Mouse (Mus musculus) kidney, adult 18-20 months (tissue): ENCODE results near the gene Uba3.
A peak's percentile ranks its signal among the peaks of the same experiment; 100 is the strongest.

Experiments used
- DNase-seq: peaks from one replicate; pipeline ENCODE4 v3.0.0; 2021

Uba3 gene

GRCm38 (mm10) chr6:97210191-97210961 is 4.9 kb upstream of the Uba3 start, which contains the start of gene Arl6ip5:
Gene Arl6ip5, plus strand, starts transcription at chr6:97210689.
- DNase-seq = peak; percentile 89

DNA sequence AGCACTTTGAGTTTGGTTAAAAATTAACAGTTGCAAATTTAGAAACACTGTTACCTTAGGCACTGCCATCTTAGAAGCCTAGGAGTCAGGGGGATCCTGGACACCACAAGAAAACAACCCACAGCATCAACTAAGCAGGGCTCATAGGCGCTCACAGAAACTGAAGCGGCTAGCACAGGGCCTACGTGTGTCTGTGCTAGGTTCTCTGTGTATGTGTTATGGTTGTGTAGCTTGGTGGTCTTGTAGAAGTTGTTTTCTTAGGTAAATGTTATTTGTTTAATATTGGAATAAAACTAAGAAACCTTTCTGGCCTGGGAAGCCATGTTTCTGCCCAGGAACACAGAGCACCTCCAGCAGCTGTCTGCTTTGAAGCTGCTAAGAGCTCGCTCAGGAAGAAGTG is 4.3 kb upstream of the Uba3 start:
- DNase-seq = no peak

DNA sequence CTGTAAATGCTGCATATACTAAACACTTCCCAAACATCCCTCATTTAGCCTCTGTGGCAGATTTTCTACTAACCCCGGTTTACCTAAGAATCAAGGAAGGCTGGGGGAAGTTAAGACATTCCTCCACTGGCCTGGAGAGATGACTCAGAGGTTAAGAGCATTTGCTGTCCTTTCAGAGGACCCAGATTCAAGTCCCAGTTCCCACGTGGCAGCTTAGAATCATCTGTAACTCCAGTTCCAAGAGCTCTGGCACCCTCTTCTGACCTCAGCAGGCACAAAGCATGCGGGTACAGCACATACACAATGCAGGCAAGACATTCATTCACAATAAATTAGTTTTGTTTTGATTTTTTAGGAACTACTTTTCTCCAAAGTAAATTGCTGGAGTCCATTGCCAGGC is 3.8 kb upstream of the Uba3 start:
- DNase-seq = no peak

GRCm38 (mm10) chr6:97208406-97208805 is 3.0 kb upstream of the Uba3 start:
- no peak for DNase-seq

GRCm38 (mm10) chr6:97207085-97207484 is 1.6 kb upstream of the Uba3 start:
- DNase-seq = no peak

- DNase-seq = peak; percentile 34
Measured at GRCm38 (mm10) chr6:97204952-97205351, 495 bp downstream of the Uba3 start.

DNA sequence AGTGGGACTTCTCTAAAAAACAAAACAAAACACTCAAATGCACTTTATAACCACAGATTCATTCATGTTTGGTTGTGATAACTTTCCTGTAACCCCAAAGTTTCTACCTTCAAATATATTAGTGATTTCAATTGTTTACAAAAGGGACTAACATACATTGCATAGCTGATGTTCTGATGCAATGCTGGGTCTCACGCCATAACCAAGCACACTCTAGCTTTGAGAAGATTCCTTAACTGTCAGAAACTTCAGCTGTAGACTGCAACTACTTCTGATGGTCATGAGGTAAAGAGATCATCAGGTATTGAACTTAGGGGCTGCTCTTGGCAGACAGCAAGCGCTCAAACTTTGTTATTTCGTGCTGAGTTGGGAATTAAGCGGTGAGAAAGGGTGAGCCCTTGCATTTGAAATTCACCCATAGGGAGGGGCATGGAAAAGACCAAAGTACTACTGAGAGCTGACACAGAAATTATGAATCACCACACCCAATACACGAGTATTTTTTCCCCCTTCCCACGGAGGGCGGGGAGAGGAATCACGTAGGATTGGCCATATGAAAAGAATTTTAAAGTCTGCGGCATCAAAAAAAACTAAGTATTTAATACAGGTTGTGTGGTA is 1.1 kb downstream of the Uba3 start:
- DNase-seq = no peak

DNA sequence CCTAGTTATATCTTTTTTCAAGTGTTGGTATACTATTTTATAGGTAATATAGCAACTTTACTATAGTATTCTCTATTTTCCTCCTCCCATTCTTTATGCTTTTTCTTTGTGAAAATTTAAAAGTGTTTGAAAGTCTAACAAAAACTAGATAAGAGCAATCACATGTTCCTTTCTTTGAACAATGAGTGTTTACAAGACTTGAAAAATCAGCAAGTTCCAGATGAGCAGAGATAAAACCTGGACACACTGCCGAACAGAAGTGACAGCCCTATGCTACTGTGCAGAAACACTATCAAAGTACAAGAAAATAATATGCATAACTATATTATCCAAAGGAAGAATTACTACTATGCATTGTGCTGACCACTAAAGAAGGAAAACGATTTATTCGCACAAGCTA is 3.0 kb downstream of the Uba3 start:
- no peak for DNase-seq

DNA sequence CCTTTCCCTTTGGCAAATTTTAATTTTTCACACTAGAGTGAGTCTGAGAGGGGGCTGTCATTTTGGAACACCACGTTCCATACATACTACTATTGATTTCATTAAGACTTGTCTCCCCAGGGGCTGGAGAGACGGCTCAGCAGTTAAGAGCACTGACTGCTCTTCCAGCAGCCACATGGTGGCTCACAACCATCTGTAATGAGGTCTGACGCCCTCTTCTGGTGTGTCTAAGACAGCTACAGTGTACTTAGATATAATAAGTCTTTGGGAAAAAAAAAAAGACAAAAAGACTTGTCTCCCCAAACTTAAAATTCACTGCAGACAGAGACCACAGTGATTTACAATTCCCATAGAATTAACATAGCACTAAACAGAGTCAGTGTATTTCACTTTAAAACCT is 5.0 kb downstream of the Uba3 start:
- DNase-seq = no peak

DNA sequence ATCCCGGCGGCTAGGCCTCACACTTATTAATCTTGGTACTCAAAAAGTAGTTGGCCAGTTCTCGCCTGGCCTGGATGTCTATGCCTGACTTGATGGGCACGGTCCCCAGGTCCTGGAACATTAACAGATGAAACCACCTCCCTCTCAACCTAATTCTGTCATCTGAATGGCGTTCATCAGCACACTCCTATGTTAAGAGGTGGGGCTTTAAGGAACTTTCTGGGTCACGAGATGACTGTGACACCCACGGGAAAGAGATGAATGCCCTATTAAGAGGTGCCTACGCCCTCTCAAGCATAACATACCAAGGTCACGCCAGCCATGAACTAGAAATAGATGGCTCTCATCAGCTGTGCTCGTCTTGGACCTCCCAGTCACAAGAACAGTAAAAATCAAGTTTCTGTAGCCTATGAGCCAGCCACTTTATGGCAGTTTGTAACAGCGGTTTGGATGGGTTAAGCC is 26.0 kb downstream of the Uba3 start:
- DNase-seq = no peak

DNA sequence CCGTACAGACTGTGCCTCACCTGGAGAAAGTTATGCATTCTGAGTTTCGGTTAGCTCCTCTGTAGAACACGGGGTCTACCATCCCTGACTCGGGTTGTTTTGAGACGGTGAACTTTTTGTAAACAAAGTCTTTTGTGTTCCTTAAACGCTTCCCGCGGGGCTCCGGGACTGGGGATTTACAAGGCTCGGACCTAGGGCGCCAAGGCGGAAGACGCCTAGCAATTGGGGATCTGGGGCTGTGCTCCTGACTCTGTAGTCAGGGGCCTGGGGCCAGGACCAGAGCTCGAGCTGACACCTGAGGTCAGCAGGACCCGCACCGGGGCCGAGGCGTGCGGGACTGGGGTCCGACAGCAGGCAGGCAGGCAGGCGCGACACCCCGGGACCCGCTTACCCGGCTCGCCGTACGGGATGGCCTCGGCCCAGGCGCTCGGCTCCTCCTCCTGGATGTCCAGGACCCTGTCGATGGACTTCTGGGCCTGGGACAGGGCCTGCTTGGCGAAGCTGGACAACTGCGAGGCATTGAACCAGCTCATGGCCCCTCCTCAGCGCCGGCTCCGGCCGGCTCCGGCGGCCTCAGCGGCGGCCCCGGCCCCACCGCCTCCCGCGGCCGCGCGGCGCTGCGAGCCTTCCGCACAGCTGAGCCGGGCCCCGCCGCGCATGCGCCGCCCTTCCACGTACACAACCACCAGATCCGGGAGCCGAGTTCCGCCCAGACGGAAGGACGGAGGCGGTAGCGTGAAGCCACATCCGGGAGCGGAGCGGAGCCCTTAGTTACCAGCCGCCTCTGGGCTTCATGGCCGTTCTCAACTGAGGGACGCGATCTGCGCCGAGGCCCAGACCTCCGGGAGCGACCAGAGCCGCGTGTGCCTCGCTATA is 26.7 kb downstream of the Uba3 start, which contains the start of gene Tmf1:
Gene Tmf1 (minus strand): TSS at position 632 of the 876 bp plus-strand sequence.
- peak; percentile 95 for DNase-seq

- peak; percentile 51 for DNase-seq
Measured at GRCm38 (mm10) chr6:97175716-97176115, 29.7 kb downstream of the Uba3 start.

DNA sequence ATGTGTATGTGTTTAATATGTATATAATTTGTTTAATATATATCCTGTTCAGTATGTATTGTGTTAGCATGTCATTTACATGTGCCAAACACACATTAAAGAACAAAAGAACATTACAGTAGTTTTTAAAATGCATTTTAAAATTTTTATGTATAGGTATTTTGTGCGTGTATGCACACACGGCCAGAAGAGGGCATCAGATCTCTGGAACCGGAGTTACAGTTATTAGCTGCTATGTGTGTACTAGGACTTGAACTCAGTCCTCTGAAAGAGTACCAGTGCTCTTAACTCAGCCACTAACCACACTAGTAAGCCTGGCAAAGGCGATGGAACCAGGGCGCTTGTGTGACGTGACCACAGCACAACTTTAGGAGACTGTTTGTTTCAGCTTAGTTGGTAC is 55.3 kb downstream of the Uba3 start:
- no peak for DNase-seq

DNA sequence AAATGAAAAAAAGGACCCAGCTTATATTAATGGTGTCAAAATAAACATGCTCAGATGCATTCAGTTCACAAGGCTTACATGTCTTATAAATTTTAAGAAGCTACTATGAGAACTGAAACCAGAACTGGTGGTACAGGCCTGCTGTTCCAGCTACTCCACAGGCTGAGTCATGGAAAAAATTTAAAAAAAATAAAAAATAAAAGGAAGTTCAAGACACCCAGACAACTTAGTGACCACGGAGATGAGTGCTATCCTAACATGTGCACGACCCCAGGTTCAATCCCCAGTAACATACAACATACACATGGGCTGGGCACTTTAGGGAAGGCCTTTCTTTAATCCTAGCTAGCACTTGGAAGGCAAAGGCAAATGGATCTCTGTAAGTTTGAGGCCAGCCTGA is 55.7 kb downstream of the Uba3 start:
- no peak for DNase-seq

- DNase-seq = peak; percentile 90
Measured at GRCm38 (mm10) chr6:97148383-97149251, 56.8 kb downstream of the Uba3 start, which contains the start of gene Eogt. Gene Eogt, minus strand, starts transcription at chr6:97149182.

DNA sequence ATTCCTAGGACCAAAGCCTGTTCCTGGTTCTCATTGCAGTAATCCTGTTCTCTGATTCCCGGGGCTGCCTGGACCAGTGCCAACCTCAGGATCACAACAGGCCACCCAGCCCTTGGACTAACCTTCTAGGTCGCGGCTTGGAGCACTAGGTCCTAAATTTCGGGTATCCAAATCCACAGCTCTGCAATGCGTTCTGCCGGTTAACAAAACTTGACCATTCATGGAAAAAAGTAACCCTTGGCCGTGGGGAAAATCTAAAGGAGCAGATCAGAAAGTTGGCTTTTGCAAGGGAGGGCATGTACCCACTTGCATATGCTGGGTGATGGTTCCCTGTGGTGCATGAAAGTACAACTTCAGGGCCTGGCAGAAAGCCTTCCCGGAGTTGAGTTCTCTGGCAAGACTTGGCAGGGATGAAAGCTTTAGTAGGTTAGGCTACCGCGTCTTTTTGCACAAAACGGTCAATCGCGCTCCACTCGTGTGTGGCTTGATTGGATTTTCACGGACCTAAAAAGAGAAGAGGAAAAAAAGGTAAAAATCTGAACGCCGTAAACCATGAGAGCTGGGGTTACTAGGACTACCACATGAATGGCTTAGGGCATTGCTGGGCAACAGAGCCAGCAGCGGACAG is 57.6 kb downstream of the Uba3 start:
- DNase-seq = peak; percentile 66

DNA sequence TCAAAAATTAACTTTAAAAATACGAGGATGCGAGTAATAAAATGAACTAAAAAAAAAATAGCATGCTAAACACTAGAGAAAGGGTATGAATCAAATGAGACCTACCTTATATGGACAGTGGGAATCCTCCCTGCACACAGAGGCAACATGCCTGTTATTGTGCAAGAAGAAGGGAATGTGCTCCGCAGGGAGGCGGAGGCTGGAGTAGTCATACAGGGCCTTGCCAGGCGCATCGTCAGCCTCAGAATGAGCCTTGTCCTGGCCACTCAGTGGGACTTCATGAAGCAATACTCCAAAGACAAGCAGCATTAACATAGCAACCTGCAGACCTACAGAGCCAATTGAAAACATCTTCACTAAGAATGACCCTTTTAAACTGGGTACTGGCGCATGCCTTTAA is 60.3 kb downstream of the Uba3 start:
- DNase-seq = no peak

DNA sequence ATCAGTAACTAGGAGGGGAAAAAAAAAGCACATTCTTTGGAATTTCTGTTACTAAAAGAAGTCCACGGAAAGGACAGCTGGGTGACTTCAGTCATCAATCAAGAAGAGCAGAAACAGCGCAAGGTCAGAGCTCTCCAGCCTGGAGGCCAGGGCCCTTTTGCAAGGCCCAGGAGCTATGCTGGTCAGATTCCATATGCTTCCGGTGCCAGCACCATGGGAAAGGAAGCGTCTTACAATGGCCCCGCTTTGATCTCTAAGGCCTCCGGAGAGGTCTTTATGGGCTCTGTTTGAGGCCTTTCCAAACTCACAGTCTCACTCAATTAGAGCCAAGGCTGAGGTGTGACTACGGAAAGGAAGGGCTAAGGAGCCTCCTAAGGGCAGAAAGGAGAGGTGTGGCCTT is 61.1 kb downstream of the Uba3 start:
- DNase-seq = peak; percentile 62

DNA sequence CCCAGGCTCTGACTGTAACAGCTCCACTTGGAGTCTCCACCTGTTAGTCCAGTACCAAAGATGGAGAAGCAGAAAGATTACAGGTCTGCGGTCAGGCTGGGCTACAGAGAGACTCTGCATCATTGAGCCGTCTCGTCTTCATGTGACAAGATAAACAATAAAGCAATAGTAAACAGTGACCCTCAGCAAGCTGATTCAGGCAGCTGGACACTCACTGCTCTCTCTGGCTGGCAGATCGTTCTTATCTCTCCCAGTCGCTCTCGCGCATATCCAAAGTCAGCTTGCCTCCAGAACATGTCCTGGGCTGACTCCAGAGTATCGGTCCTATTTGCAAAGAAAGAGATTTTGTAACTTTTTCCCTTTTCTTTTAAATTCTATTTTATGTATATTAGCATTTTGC is 62.8 kb downstream of the Uba3 start:
- DNase-seq = no peak

GRCm38 (mm10) chr6:97141811-97142210 is 63.6 kb downstream of the Uba3 start:
- DNase-seq = no peak
